Mouse (Mus musculus): Measurements from ENCODE around the gene Plekha1.

- TF ChIP-seq CTCF (IDR thresholded peaks at IDR 0.05; ENCODE audit: low read depth, low read length) (no peak), TAL1 (conservative IDR thresholded peaks at IDR 0.05; ENCODE audit: low read depth, low read length) (no peak)
Measured at GRCm38 (mm10) chr7:130816243-130816642, 49.3 kb upstream of the Plekha1 start.
